Mouse (Mus musculus): ENCODE measurements around the gene Stac.

DNA sequence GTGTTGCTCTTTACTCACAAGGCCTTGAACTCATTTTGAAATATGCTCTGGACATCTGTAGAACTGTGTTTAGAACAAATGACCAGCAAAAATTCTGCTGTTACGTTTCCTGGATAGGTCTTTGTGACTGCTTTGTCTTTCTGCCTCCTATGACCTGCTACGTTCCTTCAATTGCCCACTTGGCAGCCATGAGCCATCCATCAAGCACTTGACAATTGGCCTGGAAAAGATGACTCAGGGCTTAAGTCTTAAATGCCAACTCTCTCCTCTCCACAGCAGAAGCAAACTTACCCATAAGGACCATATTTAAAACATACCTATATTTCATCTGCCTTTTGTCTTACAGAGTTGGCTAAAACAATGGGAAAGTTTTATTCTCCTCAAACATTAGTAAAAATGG lies 10.0 kb upstream of the Stac start:
- TF ChIP-seq E2F4 (IDR thresholded peaks at IDR 0.05; ENCODE audit: insufficient read depth) (no peak), MYOD1 (IDR thresholded peaks at IDR 0.05; ENCODE audit: control insufficient read depth in 1 of 3, insufficient read length in 2 of 3, low read depth in 2 of 3) (no peak), REST (IDR thresholded peaks at IDR 0.05; ENCODE audit: insufficient read depth, insufficient read length) (no peak), POLR2A (IDR thresholded peaks at IDR 0.05; ENCODE audit: insufficient read length, low read depth) (no peak), CEBPB (IDR thresholded peaks at IDR 0.05; ENCODE audit: insufficient read depth, poor library complexity, severe bottlenecking) (no peak), MAX (IDR thresholded peaks at IDR 0.05; ENCODE audit: low read depth) (no peak), TCF12 (IDR thresholded peaks at IDR 0.05; ENCODE audit: insufficient read depth, poor library complexity, severe bottlenecking) (no peak), MYOG (IDR thresholded peaks at IDR 0.05; ENCODE audit: control insufficient read depth in 1 of 3, insufficient read depth in 1 of 3, insufficient read length in 2 of 3, low read depth in 2 of 3) (no peak), USF1 (IDR thresholded peaks at IDR 0.05; ENCODE audit: low read depth) (no peak), POLR2AphosphoS2 (IDR thresholded peaks at IDR 0.05; ENCODE audit: insufficient read length, low read depth) (no peak), SRF (IDR thresholded peaks at IDR 0.05; ENCODE audit: control insufficient read depth, insufficient read length, low read depth) (no peak), TCF3 (IDR thresholded peaks at IDR 0.05; ENCODE audit: insufficient read length, low read depth) (no peak)

Measured in myocyte (in vitro differentiated cells).